Mouse (Mus musculus): ENCODE data around the gene Hdac1. TPM values are rescaled to one million over a fixed set of nuclear protein-coding genes. Genes with fewer than 3 reads are reported as not detected.

Gene Hdac1
- polyA plus RNA-seq, 1 experiment, result 100 TPM

GRCm38 (mm10) chr4:129578466-129578865 is 36.0 kb upstream of the Hdac1 start, which contains the start of gene Fam167b:
Fam167b (minus strand) TSS chr4:129578549.
- no peak within 1 kb of the TSS for H3K4me3 ChIP-seq (replicated peaks; ENCODE audit: control insufficient read depth, low read depth, low read length)
- 57% methylated on average over 5 of the region's 5 CpGs for WGBS
- H3K4me1 ChIP-seq (ENCODE audit: control insufficient read depth, insufficient read depth, low read length), result peaks cover 4% of the 10 kb centered on the region; the same call in 1 of the 2 replicates
- H3K27ac ChIP-seq (ENCODE audit: control insufficient read depth, insufficient read depth, low read depth, low read length, poor library complexity), result 0 out of 2 replicates have a peak within 1 kb of the TSS, but pooled peaks have one; percentile 4
- TF ChIP-seq POLR2A (IDR thresholded peaks at IDR 0.05; ENCODE audit: borderline replicate concordance, control insufficient read depth, low read depth, low read length), result no peak
- no peak for TF ChIP-seq CTCF (IDR thresholded peaks at IDR 0.05; ENCODE audit: control insufficient read depth, insufficient read depth, low read length)

GRCm38 (mm10) chr4:129577688-129578087 is 35.2 kb upstream of the Hdac1 start:
- Histone ChIP-seq H3K27ac (ENCODE audit: control insufficient read depth, insufficient read depth, low read depth, low read length, poor library complexity) (0 out of 2 replicates have a peak overlapping the region, but pooled peaks have one; percentile 4), H3K4me1 (ENCODE audit: control insufficient read depth, insufficient read depth, low read length) (peaks cover 4% of the 10 kb centered on the region; the same call in 1 of the 2 replicates), H3K4me3 (replicated peaks; ENCODE audit: control insufficient read depth, low read depth, low read length) (no peak overlapping the region)
- TF ChIP-seq POLR2A (IDR thresholded peaks at IDR 0.05; ENCODE audit: borderline replicate concordance, control insufficient read depth, low read depth, low read length), result no peak
- TF ChIP-seq CTCF (IDR thresholded peaks at IDR 0.05; ENCODE audit: control insufficient read depth, insufficient read depth, low read length), result no peak
- 77% methylated on average over 7 of the region's 7 CpGs for WGBS

DNA sequence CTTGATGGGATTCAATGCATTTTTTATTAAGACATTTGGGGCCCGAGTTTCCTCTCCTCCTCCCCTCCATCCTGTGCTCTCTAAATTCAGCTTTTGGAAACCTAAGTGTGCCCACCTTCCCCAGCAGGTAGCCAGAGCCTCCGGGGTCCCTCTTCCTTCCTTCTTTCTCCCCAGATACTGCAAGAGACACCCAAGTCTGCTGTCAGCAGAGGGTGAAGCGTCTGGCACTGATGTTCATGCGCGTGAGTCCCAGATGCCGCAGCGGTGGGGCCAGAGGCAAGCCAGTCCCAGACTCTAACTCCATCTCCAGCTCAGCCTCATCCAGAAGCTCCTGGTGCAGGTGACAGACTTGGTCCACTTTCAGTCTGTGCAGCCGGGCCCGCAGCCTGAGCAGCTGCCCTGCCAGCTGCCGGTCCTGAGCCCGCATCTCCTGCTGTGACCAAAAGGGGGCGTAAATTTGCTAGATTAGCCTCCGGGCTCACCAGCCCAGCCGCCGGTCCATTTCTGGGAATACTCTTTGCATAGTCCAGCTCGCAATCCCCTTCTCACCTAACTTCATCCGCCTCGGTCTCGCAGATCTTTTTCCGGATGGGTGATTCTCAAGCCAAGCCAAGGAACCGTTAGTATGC is 34.5 kb upstream of the Hdac1 start:
- TF ChIP-seq CTCF (IDR thresholded peaks at IDR 0.05; ENCODE audit: control insufficient read depth, insufficient read depth, low read length) (peak; percentile 63), POLR2A (IDR thresholded peaks at IDR 0.05; ENCODE audit: borderline replicate concordance, control insufficient read depth, low read depth, low read length) (no peak)

DNA sequence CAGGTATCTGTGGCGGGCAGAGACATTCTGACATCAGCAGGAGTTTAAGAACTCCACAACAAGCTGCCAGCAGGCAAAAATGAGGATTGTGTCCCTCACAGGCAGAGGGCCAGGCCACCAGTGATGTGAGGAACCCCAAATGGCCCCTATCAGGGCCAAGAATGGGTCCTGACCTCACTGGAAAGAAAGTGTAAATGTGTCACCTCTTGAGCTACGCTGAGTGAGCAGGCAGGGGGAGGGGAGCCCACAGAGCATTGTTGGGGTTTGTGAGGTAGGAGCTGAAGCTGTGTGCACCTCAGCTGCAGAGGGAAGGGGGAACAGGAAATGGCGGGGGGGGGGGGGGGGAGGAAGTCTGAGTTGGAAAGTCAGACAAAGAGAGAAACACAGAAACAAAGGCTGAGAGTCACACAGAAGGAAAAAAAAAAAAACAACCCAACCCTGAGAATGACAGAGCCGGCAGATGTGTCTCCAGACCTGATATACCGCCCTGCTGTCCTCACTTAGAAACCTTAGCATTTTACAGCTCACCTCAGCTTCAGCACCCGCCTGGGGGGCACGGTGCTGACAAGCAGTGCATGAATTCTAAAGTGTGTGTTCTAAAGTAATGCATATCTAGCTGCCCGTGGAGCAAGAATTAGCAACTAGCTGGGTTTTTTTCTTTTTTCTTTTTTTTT is 32.8 kb upstream of the Hdac1 start:
- TF ChIP-seq POLR2A (IDR thresholded peaks at IDR 0.05; ENCODE audit: borderline replicate concordance, control insufficient read depth, low read depth, low read length) (no peak), CTCF (IDR thresholded peaks at IDR 0.05; ENCODE audit: control insufficient read depth, insufficient read depth, low read length) (no peak)
- peaks cover 4% of the 10 kb centered on the region; the same call in 1 of the 2 replicates for H3K4me1 ChIP-seq (ENCODE audit: control insufficient read depth, insufficient read depth, low read length)
- H3K4me3 ChIP-seq (replicated peaks; ENCODE audit: control insufficient read depth, low read depth, low read length), result no peak overlapping the region
- peak overlapping the region; percentile 59 for H3K27ac ChIP-seq (ENCODE audit: control insufficient read depth, insufficient read depth, low read depth, low read length, poor library complexity)
- WGBS, result 6% methylated on average over 8 of the region's 8 CpGs

More for the DNA sequence above, 34.5 kb upstream of the Hdac1 start:
- H3K4me3 ChIP-seq (replicated peaks; ENCODE audit: control insufficient read depth, low read depth, low read length), result peak overlapping the region; percentile 43
- WGBS, result 31% methylated on average over 21 of the region's 21 CpGs
- H3K4me1 ChIP-seq (ENCODE audit: control insufficient read depth, insufficient read depth, low read length), result peaks cover 4% of the 10 kb centered on the region; the same call in 1 of the 2 replicates
- H3K27ac ChIP-seq (ENCODE audit: control insufficient read depth, insufficient read depth, low read depth, low read length, poor library complexity), result peak overlapping the region; percentile 26; the same call in 1 of the 2 replicates

GRCm38 (mm10) chr4:129573430-129573829 is 30.9 kb upstream of the Hdac1 start, which contains the start of gene Lck:
Lck (minus strand) TSS chr4:129573641.
- TF ChIP-seq POLR2A (IDR thresholded peaks at IDR 0.05; ENCODE audit: borderline replicate concordance, control insufficient read depth, low read depth, low read length), result peak; percentile 42; the same call in 1 of the 2 replicates
- no peak for TF ChIP-seq CTCF (IDR thresholded peaks at IDR 0.05; ENCODE audit: control insufficient read depth, insufficient read depth, low read length)
- H3K27ac ChIP-seq (ENCODE audit: control insufficient read depth, insufficient read depth, low read depth, low read length, poor library complexity), result peak within 1 kb of the TSS; percentile 44; the same call in 1 of the 2 replicates
- H3K4me3 ChIP-seq (replicated peaks; ENCODE audit: control insufficient read depth, low read depth, low read length), result peak within 1 kb of the TSS; percentile 12
- peaks cover 4% of the 10 kb centered on the region; the same call in 1 of the 2 replicates for H3K4me1 ChIP-seq (ENCODE audit: control insufficient read depth, insufficient read depth, low read length)
- 16% methylated on average over 8 of the region's 8 CpGs for WGBS

DNA sequence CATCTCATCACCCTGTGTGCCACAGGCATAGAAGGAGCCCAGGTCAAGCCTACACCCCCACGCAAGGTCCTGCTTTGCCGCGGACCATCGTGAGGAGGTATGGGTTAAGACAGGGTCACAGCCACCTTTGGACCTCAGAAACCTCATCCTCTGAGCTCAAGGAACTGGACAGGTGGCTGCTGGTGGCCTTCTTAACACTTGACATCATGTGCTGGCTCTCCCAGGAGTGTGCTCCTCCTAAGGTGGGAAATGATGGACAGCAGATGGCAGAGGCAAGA is 30.5 kb upstream of the Hdac1 start:
- Histone ChIP-seq H3K27ac (ENCODE audit: control insufficient read depth, insufficient read depth, low read depth, low read length, poor library complexity) (peak overlapping the region; percentile 44; the same call in 1 of the 2 replicates), H3K4me3 (replicated peaks; ENCODE audit: control insufficient read depth, low read depth, low read length) (peak overlapping the region; percentile 10), H3K4me1 (ENCODE audit: control insufficient read depth, insufficient read depth, low read length) (peaks cover 4% of the 10 kb centered on the region; the same call in 1 of the 2 replicates)
- 93% methylated on average over 4 of the region's 4 CpGs for WGBS
- TF ChIP-seq POLR2A (IDR thresholded peaks at IDR 0.05; ENCODE audit: borderline replicate concordance, control insufficient read depth, low read depth, low read length), result no peak
- TF ChIP-seq CTCF (IDR thresholded peaks at IDR 0.05; ENCODE audit: control insufficient read depth, insufficient read depth, low read length), result no peak

DNA sequence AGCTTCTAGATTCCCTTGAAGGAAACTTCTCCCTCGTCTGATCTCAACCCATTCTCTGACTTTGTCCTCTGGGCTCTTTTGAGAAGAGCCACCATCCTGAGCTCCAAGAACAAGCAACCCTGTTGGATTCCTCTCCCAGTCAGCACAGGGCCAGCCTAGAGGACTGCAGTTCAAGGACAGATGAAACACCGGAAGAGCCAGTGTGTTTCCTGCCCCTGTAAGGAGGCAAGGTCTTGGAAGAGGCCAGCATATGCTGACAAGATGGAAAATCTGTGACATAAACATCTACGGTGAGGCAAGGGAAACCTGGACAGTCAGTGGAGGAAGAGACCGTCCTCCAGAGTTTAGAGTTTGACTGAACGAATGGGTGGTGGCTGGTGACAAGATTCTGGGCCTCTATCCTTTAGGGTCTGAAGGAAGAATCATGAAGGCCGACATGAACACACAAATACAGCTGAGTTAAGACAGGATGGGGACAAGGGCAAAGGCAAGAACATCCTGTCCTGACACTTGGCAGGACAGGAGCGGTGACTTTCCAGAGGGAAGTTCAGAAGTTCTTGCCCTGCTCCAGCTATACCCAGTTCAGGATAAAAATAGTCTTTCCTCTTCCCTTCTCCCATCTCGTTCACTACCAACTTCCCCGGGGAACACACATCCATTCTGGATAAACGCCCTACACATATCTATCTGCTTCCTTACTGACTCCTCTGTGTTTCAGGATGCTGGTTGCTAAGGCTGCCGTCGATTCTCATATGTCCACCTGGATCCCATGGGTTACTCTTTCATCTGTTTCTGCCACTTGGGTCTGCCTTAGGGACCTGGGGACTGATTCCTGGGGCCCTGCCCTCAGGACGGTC is 30.0 kb upstream of the Hdac1 start:
- Histone ChIP-seq H3K4me3 (replicated peaks; ENCODE audit: control insufficient read depth, low read depth, low read length) (peak overlapping the region; percentile 33), H3K27ac (ENCODE audit: control insufficient read depth, insufficient read depth, low read depth, low read length, poor library complexity) (0 out of 2 replicates have a peak overlapping the region, but pooled peaks have one; percentile 44), H3K4me1 (ENCODE audit: control insufficient read depth, insufficient read depth, low read length) (peaks cover 4% of the 10 kb centered on the region; the same call in 1 of the 2 replicates)
- TF ChIP-seq CTCF (IDR thresholded peaks at IDR 0.05; ENCODE audit: control insufficient read depth, insufficient read depth, low read length), result no peak
- 79% methylated on average over 13 of the region's 13 CpGs for WGBS

Data from bone marrow, adult 2 months (tissue).